Mouse (Mus musculus) cerebellum, adult 2 months (tissue): ENCODE results near the gene Bysl.
A peak's percentile ranks its signal among the peaks of the same experiment; 100 is the strongest.

Source experiments
- CTCF ChIP-seq: fragments of 200-500 bp; IDR thresholded peaks from 2 replicates; pipeline ENCODE4 v1.5.1; 2011; ENCODE audit warnings: low read depth, mild to moderate bottlenecking, control low read depth, low read length, moderate library complexity, borderline replicate concordance; ENCODE audit not compliant: insufficient read depth
- POLR2A ChIP-seq: fragments of 200-500 bp; IDR thresholded peaks from 2 replicates; pipeline ENCODE4 v1.6.1; 2011; ENCODE audit warnings: low read length, control low read depth, borderline replicate concordance; ENCODE audit not compliant: insufficient read depth

DNA sequence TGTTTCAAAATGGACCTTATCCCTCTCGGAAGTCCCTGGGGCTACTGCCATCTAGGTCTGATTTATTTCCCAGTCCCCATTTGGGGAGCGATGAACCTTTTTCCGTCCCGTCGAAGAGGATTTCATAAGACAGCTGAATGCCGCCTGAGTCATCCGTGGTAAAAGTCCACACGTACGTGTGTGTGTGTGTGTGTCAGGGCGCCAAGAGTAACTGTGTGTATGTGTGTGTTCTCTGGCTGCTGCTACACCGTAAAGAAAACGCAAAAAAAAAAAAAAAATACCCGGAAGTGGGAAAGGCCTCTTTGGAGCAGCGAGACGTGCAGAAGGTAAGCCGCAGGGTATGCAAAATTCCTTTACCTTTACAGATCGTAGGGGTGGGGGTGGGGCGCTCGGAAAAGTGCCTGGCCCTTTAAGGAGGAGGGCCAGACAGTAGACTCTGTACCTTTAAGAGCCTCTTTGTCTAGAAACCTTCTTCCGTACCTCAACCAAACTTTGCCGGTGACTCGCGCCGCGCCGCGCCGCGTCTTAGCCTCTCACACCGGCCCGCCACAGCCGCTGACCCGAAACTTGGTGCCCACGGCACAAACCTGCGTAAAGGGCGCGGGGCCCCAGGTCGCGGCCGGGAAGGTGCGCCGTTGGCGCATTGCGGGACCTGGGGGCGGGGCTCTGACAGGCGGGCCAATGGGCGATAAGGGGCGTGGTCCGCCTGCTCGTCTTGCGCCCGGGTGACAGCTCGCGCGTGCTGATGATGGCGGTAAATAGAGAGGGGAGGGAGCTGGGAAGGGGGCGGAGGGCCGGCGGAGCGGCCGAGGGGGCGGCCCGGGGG lies 17.8 kb upstream of the Bysl start:
- TF ChIP-seq POLR2A (peak; percentile 26; the same call in 1 of the 2 replicates), CTCF (no peak)
